Mouse (Mus musculus) heart, embryonic 14.5 days (tissue): ENCODE measurements around the gene Snd1. TPM values are rescaled to one million over a fixed set of nuclear protein-coding genes. Genes with fewer than 3 reads are reported as not detected.

Experiments used
- ATAC-seq: fragments of 200-750 bp; cut with Nextera tagmentation; 2 replicates; pipeline ENCODE4 v1.8.0; 2017; ENCODE audit warnings: low read depth, moderate TSS enrichment; ENCODE audit not compliant: insufficient number of reproducible peaks, insufficient read depth, low FRiP score
- H3K27ac ChIP-seq, 2 experiments: fragments of 200-500 bp in 1 of 2; fragments of 300-500 bp in 1 of 2; sonication (generic) in 1 of 2; replicated peaks in 1 of 2; 2 replicates each; pipeline ENCODE4 v1.5.1; 2012 to 2014; ENCODE audit warnings: low read depth in 2 of 2, low read length in 2 of 2, control low read depth in 1 of 2, mild to moderate bottlenecking in 1 of 2, mixed read lengths in 1 of 2; ENCODE audit not compliant: control insufficient read depth in 1 of 2, insufficient read depth in 1 of 2
- H3K27me3 ChIP-seq: fragments of 300-500 bp; sonication (generic); 2 replicates; pipeline ENCODE4 v1.6.1; 2014; ENCODE audit warnings: mild to moderate bottlenecking, low read length, control low read depth; ENCODE audit not compliant: control insufficient read depth, insufficient read depth
- H3K36me3 ChIP-seq: fragments of 300-500 bp; sonication (generic); 2 replicates; pipeline ENCODE4 v1.6.1; 2014; ENCODE audit warnings: mild to moderate bottlenecking, control low read depth, low read length, mixed read lengths; ENCODE audit not compliant: control insufficient read depth, insufficient read depth
- H3K4me1 ChIP-seq, 2 experiments: fragments of 200-500 bp in 1 of 2; fragments of 300-500 bp in 1 of 2; sonication (generic) in 1 of 2; 2 replicates each; pipeline ENCODE4 v1.6.1; 2012 to 2014; ENCODE audit warnings: low read length in 2 of 2, control low read depth in 1 of 2, mixed read lengths in 1 of 2; ENCODE audit not compliant: control insufficient read depth in 2 of 2, insufficient read depth in 2 of 2
- H3K4me2 ChIP-seq: fragments of 300-500 bp; sonication (generic); 2 replicates; pipeline ENCODE4 v1.6.1; 2014; ENCODE audit warnings: mild to moderate bottlenecking, low read length
- H3K4me3 ChIP-seq, 2 experiments: fragments of 200-500 bp in 1 of 2; fragments of 300-500 bp in 1 of 2; sonication (generic) in 1 of 2; 2 replicates each; pipeline ENCODE4 v1.5.1; 2012 to 2014; ENCODE audit warnings: low read length in 2 of 2, mild to moderate bottlenecking in 2 of 2, control low read depth in 1 of 2, low read depth in 1 of 2, moderate library complexity in 1 of 2; ENCODE audit not compliant: control insufficient read depth in 1 of 2, insufficient read depth in 1 of 2
- H3K9ac ChIP-seq: fragments of 300-500 bp; sonication (generic); 2 replicates; pipeline ENCODE4 v1.6.1; 2014; ENCODE audit warnings: mild to moderate bottlenecking, low read length
- H3K9me3 ChIP-seq: fragments of 300-500 bp; sonication (generic); 2 replicates; pipeline ENCODE4 v1.6.1; 2016; ENCODE audit warnings: low read length, control low read depth; ENCODE audit not compliant: control insufficient read depth
- WGBS: fragments of 180-500 bp; shearing (Covaris S2); extraction: QIAGEN DNeasy Blood & Tissue Kit; methylation state at CpG from one replicate; pipeline ENCODE4 v1.1.7; 2014; 5-methylcytosine and 5-hydroxymethylcytosine counted together
- polyA plus RNA-seq: library from polyadenylated mRNA; unstranded; fragments of >200 nt; fragmentation: Nextera tagmentation; extraction: Ambion mirVana; gene quantifications from 2 replicates; pipeline ENCODE4 v1.2.1, GENCODE M21; 2014

The Snd1 gene
- polyA plus RNA-seq, 1 experiment from 2014 or later, result 80.0 TPM

GRCm38 (mm10) chr6:28685052-28685451, 210.1 kb downstream of the Snd1 start:
- H3K27ac ChIP-seq, result no peak overlapping the region
- no peaks in the 10 kb centered on the region for H3K27me3 ChIP-seq
- H3K9me3 ChIP-seq, result no peaks in the 10 kb centered on the region
- H3K4me3 ChIP-seq, result no peak overlapping the region
- no peaks in the 10 kb centered on the region for H3K36me3 ChIP-seq
- H3K4me2 ChIP-seq, result no peak overlapping the region
- H3K4me1 ChIP-seq, result peaks cover 4 to 27% of the 10 kb centered on the region in 2 experiments; a peak in 3 of 4 replicates
- ATAC-seq, result no peak
- H3K9ac ChIP-seq, result no peak overlapping the region
- 77% methylated on average over 3 of the region's 3 CpGs for WGBS

DNA sequence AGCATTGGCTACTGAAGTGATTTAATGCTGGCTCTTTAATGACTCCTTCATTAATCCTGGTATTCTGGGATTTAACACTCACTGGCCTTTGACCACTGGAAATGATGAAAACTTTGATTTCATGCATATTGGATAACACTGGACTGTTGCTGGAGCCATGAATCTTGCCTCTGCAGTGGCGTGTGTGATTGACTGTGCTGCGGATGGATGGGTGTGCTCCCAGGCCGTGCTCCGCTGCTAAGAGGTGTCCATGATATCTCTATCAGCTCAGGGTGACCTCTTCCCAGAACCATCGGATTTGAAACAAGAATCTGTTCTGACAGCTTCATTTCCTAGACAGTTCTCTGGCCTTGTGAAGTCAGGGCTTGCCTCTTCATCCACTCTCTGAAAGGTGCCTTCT, 210.8 kb downstream of the Snd1 start:
- H3K9me3 ChIP-seq, result no peaks in the 10 kb centered on the region
- H3K27ac ChIP-seq, result no peak overlapping the region
- no peak overlapping the region for H3K4me3 ChIP-seq
- no peak overlapping the region for H3K4me2 ChIP-seq
- H3K4me1 ChIP-seq, result peaks cover 4 to 20% of the 10 kb centered on the region in 2 experiments; a peak in 3 of 4 replicates
- no peaks in the 10 kb centered on the region for H3K27me3 ChIP-seq
- WGBS, result 52% methylated on average over 5 of the region's 5 CpGs
- H3K9ac ChIP-seq, result no peak overlapping the region
- ATAC-seq, result no peak
- H3K36me3 ChIP-seq, result no peaks in the 10 kb centered on the region

DNA sequence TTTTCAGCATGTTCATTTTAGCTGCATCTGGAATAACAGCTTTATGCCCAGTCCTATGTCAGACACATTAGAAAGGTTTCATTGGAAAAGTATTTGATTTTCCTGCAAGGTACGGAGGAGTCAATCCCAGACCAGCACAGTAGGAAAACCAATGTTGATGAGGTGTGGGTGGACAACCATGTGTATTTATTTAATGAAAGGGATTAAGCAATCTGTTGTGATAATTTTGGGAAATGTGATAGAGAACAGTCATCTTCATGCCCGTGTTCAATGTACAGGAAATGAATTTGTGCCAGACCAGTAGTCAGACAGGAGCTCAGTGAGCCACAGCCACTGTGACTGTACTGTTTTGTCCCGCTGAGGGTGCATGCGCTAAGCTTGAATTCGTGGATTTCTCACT, 212.8 kb downstream of the Snd1 start:
- no peaks in the 10 kb centered on the region for H3K27me3 ChIP-seq
- H3K9me3 ChIP-seq, result no peaks in the 10 kb centered on the region
- H3K4me1 ChIP-seq, result peaks cover 2 to 9% of the 10 kb centered on the region in 2 experiments; a peak in 2 of 4 replicates
- H3K4me2 ChIP-seq, result no peak overlapping the region
- H3K36me3 ChIP-seq, result no peaks in the 10 kb centered on the region
- H3K27ac ChIP-seq, result no peak overlapping the region
- 79% methylated on average over 5 of the region's 5 CpGs for WGBS
- no peak for ATAC-seq
- no peak overlapping the region for H3K4me3 ChIP-seq
- no peak overlapping the region for H3K9ac ChIP-seq

GRCm38 (mm10) chr6:28692659-28693058, 217.7 kb downstream of the Snd1 start:
- Histone ChIP-seq H3K9ac (no peak overlapping the region), H3K4me3 (no peak overlapping the region), H3K9me3 (no peaks in the 10 kb centered on the region), H3K4me1 (no peaks in the 10 kb centered on the region), H3K4me2 (no peak overlapping the region), H3K36me3 (no peaks in the 10 kb centered on the region), H3K27me3 (no peaks in the 10 kb centered on the region), H3K27ac (no peak overlapping the region)
- no peak for ATAC-seq

DNA sequence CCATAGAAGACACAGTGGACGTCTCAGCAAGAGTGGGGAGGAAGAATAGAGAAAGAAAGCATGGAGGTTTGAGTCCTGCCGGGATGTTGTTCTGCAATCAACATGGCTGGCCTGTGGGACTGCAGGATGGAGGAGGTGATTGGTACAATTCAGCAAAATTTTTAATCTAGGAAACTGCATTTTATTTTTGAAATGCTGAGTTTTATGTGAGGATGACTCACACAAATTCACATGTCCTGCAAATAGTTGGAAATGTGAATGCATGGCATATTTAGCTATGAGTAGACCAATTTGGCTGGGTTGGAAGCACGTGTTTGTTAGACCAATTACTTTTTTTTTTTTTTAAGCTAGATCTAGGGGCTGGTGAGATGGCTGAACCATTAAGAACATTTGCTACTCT, 222.3 kb downstream of the Snd1 start:
- no peak overlapping the region for H3K4me3 ChIP-seq
- H3K27ac ChIP-seq, result no peak overlapping the region
- H3K4me1 ChIP-seq, result no peaks in the 10 kb centered on the region
- H3K9ac ChIP-seq, result no peak overlapping the region
- no peaks in the 10 kb centered on the region for H3K9me3 ChIP-seq
- 88% methylated on average over 3 of the region's 3 CpGs for WGBS
- no peaks in the 10 kb centered on the region for H3K27me3 ChIP-seq
- no peaks in the 10 kb centered on the region for H3K36me3 ChIP-seq
- no peak overlapping the region for H3K4me2 ChIP-seq
- ATAC-seq, result no peak

DNA sequence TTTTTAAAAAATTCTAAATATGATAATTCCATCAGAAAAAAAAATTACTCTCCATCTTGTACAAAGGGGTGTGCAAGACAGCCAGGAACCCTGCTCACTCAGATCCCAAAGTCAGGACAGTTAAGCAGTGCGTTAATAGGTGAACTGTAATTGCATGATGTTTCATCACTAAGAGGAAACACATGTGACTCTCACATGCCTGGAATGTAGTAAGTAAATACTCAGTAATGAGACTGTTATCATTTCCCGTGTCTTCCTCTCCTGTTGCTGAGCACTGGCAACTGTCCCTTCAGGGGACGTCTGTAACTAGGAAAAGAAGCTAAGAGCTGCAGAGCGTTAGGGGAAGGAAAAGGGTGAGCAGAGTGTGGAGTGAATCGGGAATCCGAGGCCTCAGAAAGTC, 229.7 kb downstream of the Snd1 start:
- Histone ChIP-seq H3K9me3 (no peaks in the 10 kb centered on the region), H3K4me1 (peaks cover 16 to 33% of the 10 kb centered on the region in 2 experiments), H3K9ac (peak overlapping the region; percentile 44; the same call in 1 of the 2 replicates), H3K4me3 (no peak overlapping the region), H3K27ac (peak overlapping the region; percentile 2 to 19; a peak in 2 of 4 replicates), H3K4me2 (peak overlapping the region; percentile 0; the same call in 1 of the 2 replicates), H3K36me3 (peaks cover 10% of the 10 kb centered on the region), H3K27me3 (no peaks in the 10 kb centered on the region)
- 18% methylated on average over 6 of the region's 6 CpGs for WGBS
- ATAC-seq, result no peak

- peak overlapping the region in 1 of 2 experiments; percentile 14; a peak in 1 of 4 replicates for H3K27ac ChIP-seq
- H3K4me3 ChIP-seq, result no peak overlapping the region
- 29% methylated on average over 6 of the region's 6 CpGs for WGBS
- H3K4me2 ChIP-seq, result peak overlapping the region; percentile 0; the same call in 1 of the 2 replicates
- peaks cover 10% of the 10 kb centered on the region for H3K36me3 ChIP-seq
- no peaks in the 10 kb centered on the region for H3K27me3 ChIP-seq
- no peaks in the 10 kb centered on the region for H3K9me3 ChIP-seq
- H3K4me1 ChIP-seq, result peaks cover 18 to 40% of the 10 kb centered on the region in 2 experiments
- H3K9ac ChIP-seq, result no peak overlapping the region
- ATAC-seq, result no peak
Measured at GRCm38 (mm10) chr6:28705384-28706107, 230.6 kb downstream of the Snd1 start.
